Mouse (Mus musculus) megakaryocyte, embryonic 14.5 days (primary cell): ENCODE measurements around the gene Oas2.

Experiments
- FLI1 ChIP-seq: IDR thresholded peaks from 2 replicates; pipeline ENCODE4 v1.6.1; 2012; ENCODE audit warnings: low read length, inconsistent platforms, mixed read lengths
- GATA1 ChIP-seq: IDR thresholded peaks from 3 replicates; pipeline ENCODE4 v1.6.1; 2012; ENCODE audit warnings: mixed read lengths, low read length, inconsistent platforms, borderline replicate concordance

DNA sequence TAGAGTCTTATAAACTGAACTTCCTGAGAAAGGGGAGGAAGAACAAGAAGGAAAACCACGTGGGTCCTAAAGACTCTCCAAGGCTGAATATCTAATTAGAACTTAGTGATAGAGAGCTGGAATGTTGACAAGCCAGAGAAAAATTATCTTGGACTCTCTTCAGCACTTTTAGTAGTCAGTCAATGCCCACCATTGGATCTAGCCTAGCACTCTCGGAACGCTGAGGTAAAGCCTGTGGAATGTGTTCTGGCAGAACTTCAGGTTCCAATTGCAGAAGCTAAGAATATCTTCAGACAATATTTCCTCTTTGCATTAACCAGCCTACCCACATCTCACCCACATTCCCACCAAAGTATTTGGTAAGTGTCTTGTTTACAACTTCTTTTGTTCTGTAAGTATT is 30.3 kb upstream of the Oas2 start:
- no peak for TF ChIP-seq GATA1
- no peak for TF ChIP-seq FLI1
